Mouse (Mus musculus): ENCODE measurements around the gene Gm3248. TPM values are rescaled to one million over a fixed set of nuclear protein-coding genes. Genes with fewer than 3 reads are reported as not detected.
"Not testable (repeated sequence)": the region's sequence is repeated elsewhere in the genome, so short reads cannot be mapped to it uniquely, and the experiment has no call there.

Gene Gm3248
- 0.10 and 0.12 TPM in 2 replicates for polyA plus RNA-seq (2014; fragmentation: Nextera tagmentation; extraction: Ambion mirVana)

DNA sequence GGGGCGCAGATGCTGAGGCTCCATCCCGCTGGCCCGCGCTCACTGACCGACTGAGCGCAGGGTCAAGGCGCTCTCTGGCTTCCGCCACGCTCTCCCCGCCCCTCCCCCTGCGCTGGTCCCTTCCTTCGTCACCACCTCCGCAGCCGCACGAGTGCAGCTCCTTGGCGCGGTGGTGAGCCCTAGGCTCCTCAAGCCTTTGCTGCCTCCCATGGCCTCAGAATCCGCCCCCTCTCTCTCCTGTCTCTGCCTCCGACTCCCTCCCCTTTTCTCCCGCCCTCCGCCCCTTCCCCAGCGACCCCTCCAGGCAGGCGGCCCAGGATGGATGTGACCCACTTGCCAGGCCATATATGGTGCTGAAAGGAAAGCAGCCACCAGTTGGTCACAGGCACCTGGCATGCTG, at the start of gene Gm3248:
Gene Gm3248, minus strand, starts transcription at position 111 of the 400 bp plus-strand sequence.
- H3K9ac ChIP-seq (ENCODE audit: low read depth, low read length), result peak within 1 kb of the TSS; percentile 40; the same call in 1 of the 2 replicates
- not testable (repeated sequence) for H3K9me3 ChIP-seq (ENCODE audit: control insufficient read depth, low read length); ATAC-seq (ENCODE audit: low FRiP score, low TSS enrichment); H3K27ac ChIP-seq (ENCODE audit: low read depth, low read length); H3K4me1 ChIP-seq (ENCODE audit: control insufficient read depth, insufficient read depth, low read length); H3K27me3 ChIP-seq (ENCODE audit: control insufficient read depth, insufficient read depth, low read length); H3K36me3 ChIP-seq (ENCODE audit: control insufficient read depth, insufficient read depth, low read length)
- peak within 1 kb of the TSS; percentile 64 for H3K4me2 ChIP-seq (replicated peaks; ENCODE audit: low read depth, low read length)
- H3K4me3 ChIP-seq (ENCODE audit: low read length), result peak within 1 kb of the TSS; percentile 34
- WGBS, result under 1% methylated on average over 12 of the region's 23 CpGs

DNA sequence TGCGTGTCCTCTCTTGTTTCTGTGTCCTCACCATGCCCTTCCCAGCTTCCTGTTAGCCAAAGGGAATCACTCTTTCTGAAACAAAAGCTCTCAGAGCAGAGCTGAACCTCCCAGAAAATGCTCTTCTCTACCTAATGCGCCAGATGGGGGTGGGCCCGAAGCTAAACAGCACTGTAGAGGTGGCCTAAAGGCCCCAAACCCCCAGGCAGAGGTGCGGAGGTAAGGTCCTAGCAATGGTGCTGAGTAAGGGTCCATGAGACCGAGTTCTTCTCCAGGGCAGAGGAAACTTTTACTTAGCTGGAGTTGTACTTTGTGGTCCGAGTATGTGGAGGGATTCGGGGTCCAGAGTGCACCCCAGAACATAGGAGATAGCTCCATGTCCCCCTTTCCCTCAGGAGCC, 25.6 kb upstream of the Gm3248 start:
- H3K4me3 ChIP-seq (ENCODE audit: low read length); H3K4me1 ChIP-seq (ENCODE audit: control insufficient read depth, insufficient read depth, low read length); ATAC-seq (ENCODE audit: low FRiP score, low TSS enrichment); H3K27ac ChIP-seq (ENCODE audit: low read depth, low read length); H3K4me2 ChIP-seq (replicated peaks; ENCODE audit: low read depth, low read length); H3K36me3 ChIP-seq (ENCODE audit: control insufficient read depth, insufficient read depth, low read length); H3K27me3 ChIP-seq (ENCODE audit: control insufficient read depth, insufficient read depth, low read length); H3K9ac ChIP-seq (ENCODE audit: low read depth, low read length); H3K9me3 ChIP-seq (ENCODE audit: control insufficient read depth, low read length): not testable (repeated sequence)
- WGBS, result 78% methylated on average over 4 of the region's 7 CpGs

DNA sequence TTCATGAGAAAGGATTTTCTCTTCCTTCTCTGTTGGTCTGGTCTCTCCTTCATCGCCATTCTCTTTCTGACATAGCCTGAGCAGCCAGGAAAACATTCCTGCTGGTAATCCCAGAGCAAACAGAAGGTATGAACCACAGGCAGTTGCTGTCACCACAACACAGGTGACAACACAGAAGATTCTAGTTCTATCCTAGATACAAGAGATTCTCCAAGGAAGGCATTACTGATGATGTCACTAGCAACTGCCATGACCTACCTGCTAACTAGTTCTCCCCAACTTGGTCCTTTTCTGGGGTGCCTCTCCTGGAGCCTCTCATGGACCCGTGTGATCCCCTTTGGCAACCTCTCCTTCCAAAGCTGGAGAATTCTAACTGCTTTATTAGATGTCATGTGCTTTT, 17.5 kb upstream of the Gm3248 start, which contains the start of gene Gm3453:
Gene Gm3453, minus strand, starts transcription at position 101 of the 400 bp plus-strand sequence.
- not testable (repeated sequence) for H3K4me3 ChIP-seq (ENCODE audit: low read length); H3K27ac ChIP-seq (ENCODE audit: low read depth, low read length); H3K36me3 ChIP-seq (ENCODE audit: control insufficient read depth, insufficient read depth, low read length); ATAC-seq (ENCODE audit: low FRiP score, low TSS enrichment); H3K9me3 ChIP-seq (ENCODE audit: control insufficient read depth, low read length); H3K4me1 ChIP-seq (ENCODE audit: control insufficient read depth, insufficient read depth, low read length); H3K4me2 ChIP-seq (replicated peaks; ENCODE audit: low read depth, low read length); H3K9ac ChIP-seq (ENCODE audit: low read depth, low read length); H3K27me3 ChIP-seq (ENCODE audit: control insufficient read depth, insufficient read depth, low read length)
- WGBS, result 73% methylated on average over 1 of the region's 2 CpGs

DNA sequence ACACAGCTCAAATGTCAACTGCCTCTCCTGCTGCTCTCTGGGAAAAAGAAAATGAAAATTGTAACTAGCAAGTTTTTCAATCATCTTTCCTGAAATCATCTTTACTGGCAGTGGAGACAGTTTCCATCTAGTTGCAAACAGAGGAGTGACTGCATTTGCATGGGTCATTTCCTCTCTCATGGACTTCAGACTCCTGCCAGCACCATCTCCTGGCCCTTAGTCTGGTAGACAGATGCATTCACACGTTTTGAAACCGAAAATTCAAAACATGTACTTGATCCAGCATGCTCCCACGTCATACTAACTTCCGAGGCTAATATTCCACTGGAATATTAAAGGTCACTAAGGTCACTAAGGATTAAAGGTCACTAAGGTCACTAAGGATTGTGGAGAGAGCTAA, 896 bp upstream of the Gm3248 start:
- H3K27me3 ChIP-seq (ENCODE audit: control insufficient read depth, insufficient read depth, low read length); ATAC-seq (ENCODE audit: low FRiP score, low TSS enrichment); H3K9ac ChIP-seq (ENCODE audit: low read depth, low read length); H3K9me3 ChIP-seq (ENCODE audit: control insufficient read depth, low read length); H3K36me3 ChIP-seq (ENCODE audit: control insufficient read depth, insufficient read depth, low read length); H3K27ac ChIP-seq (ENCODE audit: low read depth, low read length); H3K4me2 ChIP-seq (replicated peaks; ENCODE audit: low read depth, low read length); H3K4me1 ChIP-seq (ENCODE audit: control insufficient read depth, insufficient read depth, low read length); H3K4me3 ChIP-seq (ENCODE audit: low read length): not testable (repeated sequence)
- WGBS, result 42% methylated on average over 4 of the region's 4 CpGs

DNA sequence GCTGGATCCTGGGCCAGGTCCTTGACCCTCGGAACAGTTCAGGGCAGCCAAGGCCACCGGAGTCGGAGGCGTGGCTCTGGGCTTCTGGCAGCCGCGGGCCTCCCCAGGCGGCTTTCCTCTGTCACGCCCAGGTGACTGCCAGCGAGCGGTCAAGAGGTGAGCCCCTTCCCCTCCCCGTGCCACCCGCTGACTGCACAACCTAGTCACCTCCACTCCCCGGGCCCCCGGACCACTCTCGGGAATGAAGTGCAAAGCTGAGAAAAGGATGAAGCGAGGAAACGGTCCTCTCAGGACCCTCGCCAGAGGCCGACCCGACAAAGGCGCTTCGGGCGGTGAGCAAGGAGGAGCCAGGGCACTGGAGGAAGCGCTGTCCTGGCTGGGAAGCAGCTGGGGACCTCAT, 443 bp downstream of the Gm3248 start:
- not testable (repeated sequence) for H3K27me3 ChIP-seq (ENCODE audit: control insufficient read depth, insufficient read depth, low read length); H3K36me3 ChIP-seq (ENCODE audit: control insufficient read depth, insufficient read depth, low read length); H3K9me3 ChIP-seq (ENCODE audit: control insufficient read depth, low read length); H3K4me1 ChIP-seq (ENCODE audit: control insufficient read depth, insufficient read depth, low read length); H3K27ac ChIP-seq (ENCODE audit: low read depth, low read length)
- Histone ChIP-seq H3K4me2 (replicated peaks; ENCODE audit: low read depth, low read length) (peak overlapping the region; percentile 64), H3K4me3 (ENCODE audit: low read length) (peak overlapping the region; percentile 34), H3K9ac (ENCODE audit: low read depth, low read length) (peak overlapping the region; percentile 40; the same call in 1 of the 2 replicates)
- WGBS, result 3% methylated on average over 16 of the region's 24 CpGs
- ATAC-seq (ENCODE audit: low FRiP score, low TSS enrichment), result peak; percentile 72; the same call in 1 of the 2 replicates

DNA sequence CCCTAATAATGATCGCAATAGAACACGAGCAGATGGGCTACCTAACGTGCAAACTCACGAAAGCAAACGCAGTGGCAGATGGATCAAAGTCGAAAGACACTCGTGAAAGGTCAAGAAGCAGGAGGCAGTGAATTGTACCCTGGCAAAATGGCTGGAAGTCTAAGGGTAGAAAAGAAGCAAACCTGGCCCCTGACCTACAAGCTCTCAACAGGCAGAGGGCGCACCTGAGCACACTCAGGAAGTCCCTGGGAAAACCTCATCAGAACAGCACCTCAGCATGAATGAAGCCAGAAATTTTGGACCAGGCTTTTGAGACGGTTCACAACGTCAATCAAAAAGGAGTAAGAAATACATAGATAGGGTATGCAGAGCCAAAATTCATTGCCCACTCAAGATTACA, 1.1 kb downstream of the Gm3248 start:
- 0% methylated on average over 3 of the region's 10 CpGs for WGBS
- H3K9ac ChIP-seq (ENCODE audit: low read depth, low read length); H3K9me3 ChIP-seq (ENCODE audit: control insufficient read depth, low read length); H3K4me3 ChIP-seq (ENCODE audit: low read length); H3K27ac ChIP-seq (ENCODE audit: low read depth, low read length); H3K27me3 ChIP-seq (ENCODE audit: control insufficient read depth, insufficient read depth, low read length); H3K4me2 ChIP-seq (replicated peaks; ENCODE audit: low read depth, low read length); H3K4me1 ChIP-seq (ENCODE audit: control insufficient read depth, insufficient read depth, low read length); ATAC-seq (ENCODE audit: low FRiP score, low TSS enrichment); H3K36me3 ChIP-seq (ENCODE audit: control insufficient read depth, insufficient read depth, low read length): not testable (repeated sequence)

DNA sequence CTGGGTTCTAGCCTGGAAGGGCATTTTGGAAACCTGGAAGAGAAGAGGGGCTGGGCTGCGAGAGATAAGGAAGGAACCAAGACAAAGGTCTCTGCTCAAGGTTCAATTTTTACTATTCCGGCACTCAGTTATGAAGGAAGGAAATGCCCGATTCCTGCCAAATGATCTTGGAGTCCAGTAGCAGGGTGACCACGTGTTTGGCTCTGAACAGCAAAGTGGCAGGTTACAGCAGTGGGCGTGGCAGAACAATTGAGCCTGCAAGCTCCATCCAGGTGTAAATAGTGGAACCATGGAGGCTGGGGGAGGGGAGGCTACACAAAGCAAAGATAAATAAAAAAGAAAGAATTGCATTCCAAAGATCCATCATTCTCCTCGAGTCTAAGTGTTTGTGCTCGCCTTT, 38.3 kb downstream of the Gm3248 start:
- H3K4me1 ChIP-seq (ENCODE audit: control insufficient read depth, insufficient read depth, low read length); H3K4me3 ChIP-seq (ENCODE audit: low read length); ATAC-seq (ENCODE audit: low FRiP score, low TSS enrichment); H3K27me3 ChIP-seq (ENCODE audit: control insufficient read depth, insufficient read depth, low read length); H3K36me3 ChIP-seq (ENCODE audit: control insufficient read depth, insufficient read depth, low read length); H3K9me3 ChIP-seq (ENCODE audit: control insufficient read depth, low read length); H3K27ac ChIP-seq (ENCODE audit: low read depth, low read length); H3K9ac ChIP-seq (ENCODE audit: low read depth, low read length); H3K4me2 ChIP-seq (replicated peaks; ENCODE audit: low read depth, low read length): not testable (repeated sequence)
- WGBS, result 74% methylated on average over 7 of the region's 7 CpGs

DNA sequence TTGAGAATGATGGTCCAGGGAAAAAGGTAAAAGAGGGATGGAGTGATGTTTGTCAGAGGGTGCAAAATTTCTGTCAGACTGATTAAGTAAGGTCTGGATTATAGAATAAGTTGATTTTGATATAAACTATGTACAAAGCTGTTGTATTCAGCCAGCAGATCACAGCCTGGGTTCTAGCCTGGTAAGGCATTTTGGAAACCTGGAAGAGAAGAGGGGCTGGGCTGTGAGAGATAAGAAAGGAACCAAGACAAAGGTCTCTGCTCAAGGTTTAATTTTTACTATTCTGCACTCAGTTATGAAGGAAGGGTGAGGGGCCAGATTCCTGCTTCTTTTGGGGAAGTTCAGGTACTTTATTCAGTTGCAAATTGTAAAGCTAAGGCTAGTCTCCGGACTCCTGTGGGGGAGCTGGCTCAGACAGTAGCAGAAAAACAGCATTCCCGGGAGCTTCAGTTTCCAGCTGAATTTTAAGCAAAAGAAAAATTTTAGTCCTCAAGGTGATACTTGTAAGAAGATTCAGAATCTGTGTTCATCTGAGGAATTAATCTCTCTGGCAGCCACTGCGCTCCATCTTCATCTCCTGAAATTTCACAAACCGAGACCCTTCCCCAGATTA, 43.1 kb downstream of the Gm3248 start:
- H3K27me3 ChIP-seq (ENCODE audit: control insufficient read depth, insufficient read depth, low read length); H3K4me2 ChIP-seq (replicated peaks; ENCODE audit: low read depth, low read length); H3K4me3 ChIP-seq (ENCODE audit: low read length); H3K4me1 ChIP-seq (ENCODE audit: control insufficient read depth, insufficient read depth, low read length); H3K27ac ChIP-seq (ENCODE audit: low read depth, low read length); ATAC-seq (ENCODE audit: low FRiP score, low TSS enrichment); H3K9ac ChIP-seq (ENCODE audit: low read depth, low read length); H3K9me3 ChIP-seq (ENCODE audit: control insufficient read depth, low read length); H3K36me3 ChIP-seq (ENCODE audit: control insufficient read depth, insufficient read depth, low read length): not testable (repeated sequence)
- 68% methylated on average over 4 of the region's 4 CpGs for WGBS

DNA sequence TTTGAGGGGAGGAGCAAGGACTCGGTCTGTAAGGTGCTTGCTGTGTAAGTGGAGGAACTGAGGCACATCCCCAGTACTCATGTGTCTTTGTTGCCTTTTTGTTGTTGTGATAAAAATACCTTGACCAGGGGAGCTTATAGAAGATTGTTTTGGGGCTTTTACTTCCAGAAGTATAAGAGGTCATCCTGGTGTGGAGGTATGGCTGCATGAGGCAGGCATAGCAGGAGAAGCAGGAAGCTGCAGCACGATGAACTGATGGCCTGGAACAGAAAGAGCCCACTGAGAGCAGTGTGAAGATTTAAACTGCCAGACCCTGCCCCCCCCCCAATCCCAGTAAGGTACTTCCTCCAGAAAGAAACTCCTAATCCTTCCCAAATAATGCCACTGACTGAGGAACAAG, 47.8 kb downstream of the Gm3248 start:
- WGBS, result 92% methylated on average over 2 of the region's 2 CpGs
- not testable (repeated sequence) for H3K4me1 ChIP-seq (ENCODE audit: control insufficient read depth, insufficient read depth, low read length); ATAC-seq (ENCODE audit: low FRiP score, low TSS enrichment); H3K36me3 ChIP-seq (ENCODE audit: control insufficient read depth, insufficient read depth, low read length); H3K9me3 ChIP-seq (ENCODE audit: control insufficient read depth, low read length); H3K4me3 ChIP-seq (ENCODE audit: low read length); H3K27me3 ChIP-seq (ENCODE audit: control insufficient read depth, insufficient read depth, low read length); H3K9ac ChIP-seq (ENCODE audit: low read depth, low read length); H3K27ac ChIP-seq (ENCODE audit: low read depth, low read length); H3K4me2 ChIP-seq (replicated peaks; ENCODE audit: low read depth, low read length)
